Comparison of ENCODE assay signal across 9 mouse cellular contexts in the genomic region with DNA sequence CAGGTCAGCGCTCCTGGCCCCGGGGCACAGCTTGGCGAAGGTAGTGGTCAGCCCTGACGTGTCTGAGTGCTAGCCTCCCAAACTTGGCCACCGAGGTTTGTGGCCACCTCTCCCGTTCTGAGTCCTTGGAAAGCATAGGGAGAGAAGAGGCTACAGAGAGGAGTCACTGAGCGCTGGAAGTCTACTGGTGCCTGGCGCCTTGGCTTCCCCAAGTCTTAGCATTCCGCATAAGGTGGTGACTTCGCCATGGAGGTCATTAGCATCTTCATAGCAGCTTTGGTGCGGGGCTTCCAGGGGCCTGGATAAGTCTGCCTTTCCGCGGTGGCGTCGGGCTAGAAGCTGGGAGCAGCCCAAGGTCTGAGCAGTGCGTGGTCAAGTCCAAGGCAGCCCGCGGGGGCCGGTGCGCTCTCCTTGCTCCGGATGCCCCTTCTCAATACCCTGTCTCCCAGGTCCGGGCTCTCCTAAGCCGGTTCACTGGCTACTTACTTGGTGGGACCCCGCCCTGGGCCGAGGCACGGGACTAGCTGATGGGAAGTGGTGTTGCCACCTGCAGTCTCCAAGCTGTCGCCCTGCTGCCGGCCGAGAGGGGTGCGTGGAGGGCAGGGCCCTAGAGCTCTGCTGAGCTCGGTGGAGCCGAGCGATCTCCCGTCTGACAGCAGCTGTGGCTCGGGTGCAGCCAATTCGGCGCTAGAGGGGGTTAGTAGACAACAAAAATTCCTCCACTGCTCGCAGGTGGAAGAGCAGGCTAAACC. TPM values are rescaled to one million over a fixed set of nuclear protein-coding genes. Genes with fewer than 3 reads are reported as not detected.
DNase-seq lines count a peak whose midpoint lies in the region; ATAC-seq and TF ChIP-seq lines count a peak whose summit lies in the region.
"Had no signal": no experiment of that assay in that cellular context is flagged by ENCODE, and none has a peak within 500 bp of the region (broad histone marks: within the 10 kb centered on the region; RNA-seq: fewer than 3 reads in every experiment).

No protein-coding gene starts in this region.

- no peak overlapping the region for H3K9ac ChIP-seq in kidney, postnatal 0 days (ENCODE audit: low read depth, low read length)
- peak overlapping the region; percentile 66 for H3K9ac ChIP-seq in midbrain, embryonic 14.5 days (replicated peaks; ENCODE audit: low read length)
- H3K9ac ChIP-seq: liver, embryonic 15.5 days had no signal

- no peak overlapping the region for H3K27ac ChIP-seq in kidney, postnatal 0 days
- H3K27ac ChIP-seq in midbrain, embryonic 14.5 days (replicated peaks; ENCODE audit: low read depth, low read length): peak overlapping the region; percentile 58
- H3K27ac ChIP-seq: liver, embryonic 15.5 days had no signal

- TF ChIP-seq CTCF in kidney, postnatal 0 days (IDR thresholded peaks at IDR 0.05; ENCODE audit: low read depth): peak; percentile 56

- H3K4me2 ChIP-seq in kidney, postnatal 0 days (ENCODE audit: low read length): peak overlapping the region; percentile 54
- H3K4me2 ChIP-seq in midbrain, embryonic 14.5 days (ENCODE audit: low read length): peak overlapping the region; percentile 96
- H3K4me2 ChIP-seq: liver, embryonic 15.5 days had no signal

- no peaks in the 10 kb centered on the region for H3K36me3 ChIP-seq in kidney, postnatal 0 days (ENCODE audit: insufficient read depth, low read length)
- no peaks in the 10 kb centered on the region for H3K36me3 ChIP-seq in midbrain, embryonic 14.5 days (ENCODE audit: control insufficient read depth, insufficient read depth, low read length)
- H3K36me3 ChIP-seq: liver, embryonic 15.5 days had no signal

- peaks cover 22% of the 10 kb centered on the region for H3K27me3 ChIP-seq in kidney, postnatal 0 days (ENCODE audit: insufficient read depth, low read length)
- H3K27me3 ChIP-seq in midbrain, embryonic 14.5 days (ENCODE audit: control insufficient read depth, insufficient read depth, low read length): no peaks in the 10 kb centered on the region

- H3K4me3 ChIP-seq in kidney, postnatal 0 days (replicated peaks; ENCODE audit: low read depth, low read length): peak overlapping the region; percentile 21; the same call in 1 of the 2 replicates
- H3K4me3 ChIP-seq in midbrain, embryonic 14.5 days (replicated peaks; ENCODE audit: low read depth, low read length): peak overlapping the region; percentile 58
- H3K4me3 ChIP-seq: liver, embryonic 15.5 days had no signal

- peaks cover 14% of the 10 kb centered on the region; the same call in 1 of the 2 replicates for H3K4me1 ChIP-seq in kidney, postnatal 0 days (replicated peaks; ENCODE audit: insufficient read depth, low read length)
- H3K4me1 ChIP-seq in midbrain, embryonic 14.5 days (ENCODE audit: control insufficient read depth, insufficient read depth, low read length): peaks cover 10% of the 10 kb centered on the region; the same call in 1 of the 2 replicates
- H3K4me1 ChIP-seq: liver, embryonic 15.5 days had no signal

- WGBS in kidney, postnatal 0 days: under 1% methylated on average over 38 of the region's 38 CpGs
- under 1% methylated on average over 38 of the region's 38 CpGs for WGBS in midbrain, embryonic 14.5 days

- ATAC-seq in kidney, postnatal 0 days (replicated peaks; ENCODE audit: low FRiP score, low read depth): peak; percentile 75
- peak; percentile 88 for ATAC-seq in midbrain, embryonic 14.5 days (ENCODE audit: low FRiP score, low TSS enrichment)

- peak; percentile 66 for DNase-seq in kidney, postnatal 0 days (ENCODE audit: low spot score)
- DNase-seq in kidney, adult 11 months: no peak
- DNase-seq in cerebellum, adult 8-10 months: peak; percentile 29
- peak; percentile 63 for DNase-seq in forelimb bud, embryonic 11.5 days (ENCODE audit: low read depth, low spot score)
- peak; percentile 66 to 74 for DNase-seq in layer of hippocampus, postnatal 10 days (ENCODE audit: low spot score in 2 of 2)
- peak; percentile 89 for DNase-seq in midbrain, embryonic 14.5 days
- peak; percentile 72 for DNase-seq in telencephalon, adult 2 months (ENCODE audit: low read depth, low spot score)
- no peak for DNase-seq in thymus, postnatal 14 days

- H3K9me3 ChIP-seq in kidney, postnatal 0 days (replicated peaks; ENCODE audit: low read length): no peaks in the 10 kb centered on the region
- H3K9me3 ChIP-seq in midbrain, embryonic 14.5 days (ENCODE audit: control insufficient read depth, low read length): no peaks in the 10 kb centered on the region
- H3K9me3 ChIP-seq: liver, embryonic 15.5 days had no signal

RNA-seq across cellular contexts. Expression of a gene that starts 0.7 kb away (rescaled TPM):
- 0.08 TPM in 1 of 2 replicates, not detected in the other for polyA plus RNA-seq in kidney, postnatal 0 days (2015; fragmentation: Nextera tagmentation; extraction: Ambion mirVana)
- total RNA-seq in layer of hippocampus, postnatal 10 days (2021): 100 to 1,000 TPM; 178 to 188 TPM
- polyA plus RNA-seq in midbrain, embryonic 14.5 days (2014; fragmentation: Nextera tagmentation; extraction: Ambion mirVana): 6.6 and 7.1 TPM in 2 replicates
- polyA plus RNA-seq: liver, embryonic 15.5 days had no signal

Comparison
In these comparisons a context has a peak if more than half of its experiments do, and no peak if none do; other contexts are left out.
1. DNase-seq: peak in kidney, postnatal 0 days (single experiment), cerebellum, adult 8-10 months (single experiment), forelimb bud, embryonic 11.5 days (single experiment), layer of hippocampus, postnatal 10 days (2 of 2), midbrain, embryonic 14.5 days (single experiment) and telencephalon, adult 2 months (single experiment); none in kidney, adult 11 months (single experiment) and thymus, postnatal 14 days (single experiment).